Mouse (Mus musculus): ENCODE measurements around the gene Prrc2a.

GRCm38 (mm10) chr17:35140490-35140996 is 24.2 kb downstream of the Prrc2a start:
- TF ChIP-seq POLR2A (IDR thresholded peaks at IDR 0.05; ENCODE audit: borderline replicate concordance, low read depth, low read length) (no peak), CTCF (IDR thresholded peaks at IDR 0.05; ENCODE audit: low read depth, low read length) (no peak)
